ENCODE assay signal across 13 mouse cellular contexts in the genomic region with DNA sequence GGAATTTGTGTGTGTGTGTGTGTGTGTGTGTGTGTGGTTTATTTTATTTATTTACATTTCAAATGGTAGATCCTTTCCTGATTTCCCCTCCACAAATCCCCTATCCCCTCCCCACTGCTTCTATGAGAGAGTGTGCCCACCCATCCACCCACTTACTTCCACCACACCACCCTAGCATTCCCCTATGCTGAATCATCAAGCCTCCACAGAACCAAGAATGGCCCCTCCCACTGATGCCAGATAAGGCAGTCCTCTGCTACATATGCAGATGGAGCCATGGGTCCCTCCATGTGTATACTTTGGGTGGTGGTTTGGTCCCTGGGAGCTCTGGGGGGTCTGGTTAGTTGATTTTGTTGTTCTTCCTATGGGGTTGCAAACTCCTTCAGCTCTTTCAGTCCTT.
"Had no signal": no experiment of that assay in that cellular context is flagged by ENCODE, and none has a peak within 500 bp of the region (broad histone marks: within the 10 kb centered on the region; RNA-seq: fewer than 3 reads in every experiment).

No protein-coding gene starts in this region.

- H3K36me3 ChIP-seq: limb, embryonic 15.5 days; midbrain, embryonic 15.5 days; neural tube, embryonic 12.5 days had no signal

- H3K4me2 ChIP-seq: limb, embryonic 15.5 days; lung, embryonic 14.5 days; midbrain, embryonic 11.5 days; midbrain, embryonic 15.5 days; neural tube, embryonic 12.5 days had no signal

- DNase-seq: kidney, adult 11 months; kidney, postnatal 14 days; layer of hippocampus, adult 9-11 months; layer of hippocampus, postnatal 36 days; lung, embryonic 14.5 days; lung, postnatal 10 days; lung, postnatal 4 days; thymus, adult 18-20 months; thymus, postnatal 14 days had no signal

- H3K9me3 ChIP-seq: limb, embryonic 15.5 days; midbrain, embryonic 15.5 days; neural tube, embryonic 12.5 days had no signal

- ATAC-seq: midbrain, embryonic 15.5 days had no signal

- H3K4me1 ChIP-seq: limb, embryonic 15.5 days; midbrain, embryonic 15.5 days; neural tube, embryonic 12.5 days had no signal

- H3K27me3 ChIP-seq: limb, embryonic 15.5 days; midbrain, embryonic 15.5 days; neural tube, embryonic 12.5 days had no signal

- H3K27ac ChIP-seq: limb, embryonic 15.5 days; midbrain, embryonic 15.5 days; neural tube, embryonic 12.5 days had no signal

- H3K9ac ChIP-seq: limb, embryonic 15.5 days; lung, embryonic 14.5 days; midbrain, embryonic 15.5 days; neural tube, embryonic 12.5 days had no signal

- H3K4me3 ChIP-seq: limb, embryonic 15.5 days; midbrain, embryonic 15.5 days; neural tube, embryonic 12.5 days had no signal
